Mouse (Mus musculus) CH12.LX (cell line): ENCODE data around the gene Rims1.

Experiments used
- CHD1 ChIP-seq: IDR thresholded peaks from 2 replicates; pipeline ENCODE4 v1.6.1; 2012; ENCODE audit warnings: low read depth, low read length, improper control_type of control experiment, inconsistent platforms
- CHD2 ChIP-seq: IDR thresholded peaks from 2 replicates; pipeline ENCODE4 v1.6.1; 2011; ENCODE audit warnings: low read length, improper control_type of control experiment
- CTCF ChIP-seq, 2 experiments: IDR thresholded peaks in 1 of 2; conservative IDR thresholded peaks in 1 of 2; 2 replicates each; pipeline ENCODE4 v1.5.1; 2011 to 2012; ENCODE audit warnings: low read depth in 2 of 2, low read length in 2 of 2, improper control_type of control experiment in 1 of 2, inconsistent platforms in 1 of 2, mild to moderate bottlenecking in 1 of 2, moderate library complexity in 1 of 2
- E2F4 ChIP-seq: IDR thresholded peaks from 2 replicates; pipeline ENCODE4 v1.6.1; 2011; ENCODE audit warnings: low read depth, low read length, improper control_type of control experiment; ENCODE audit not compliant: insufficient replicate concordance
- HCFC1 ChIP-seq: IDR thresholded peaks from 2 replicates; pipeline ENCODE4 v1.6.1; 2012; ENCODE audit warnings: low read depth, mild to moderate bottlenecking, inconsistent platforms, low read length, improper control_type of control experiment
- JUND ChIP-seq: conservative IDR thresholded peaks from 2 replicates; pipeline ENCODE4 v1.6.1; 2011; ENCODE audit warnings: low read depth, low read length, improper control_type of control experiment
- MAZ ChIP-seq: IDR thresholded peaks from 2 replicates; pipeline ENCODE4 v1.6.1; 2012; ENCODE audit warnings: low read depth, mild to moderate bottlenecking, inconsistent platforms, low read length, improper control_type of control experiment, moderate library complexity
- POLR2A ChIP-seq: IDR thresholded peaks from 2 replicates; pipeline ENCODE4 v1.6.1; 2011; ENCODE audit warnings: low read depth, mild to moderate bottlenecking, improper control_type of control experiment, low read length
- POLR2AphosphoS2 ChIP-seq: IDR thresholded peaks from 2 replicates; pipeline ENCODE4 v1.6.1; 2011; ENCODE audit warnings: low read depth, low read length, improper control_type of control experiment
- RCOR1 ChIP-seq: conservative IDR thresholded peaks from 2 replicates; pipeline ENCODE4 v1.6.1; 2012; ENCODE audit warnings: low read depth, mild to moderate bottlenecking, inconsistent platforms, low read length, improper control_type of control experiment
- SIN3A ChIP-seq: IDR thresholded peaks from 2 replicates; pipeline ENCODE4 v1.6.1; 2012; ENCODE audit warnings: low read length, improper control_type of control experiment, inconsistent platforms
- TBP ChIP-seq: conservative IDR thresholded peaks from 2 replicates; pipeline ENCODE4 v1.6.1; 2011; ENCODE audit warnings: low read depth, low read length, improper control_type of control experiment
- ZC3H11A ChIP-seq: IDR thresholded peaks from 2 replicates; pipeline ENCODE4 v1.6.1; 2012; ENCODE audit warnings: low read depth, mild to moderate bottlenecking, inconsistent platforms, low read length, improper control_type of control experiment

DNA sequence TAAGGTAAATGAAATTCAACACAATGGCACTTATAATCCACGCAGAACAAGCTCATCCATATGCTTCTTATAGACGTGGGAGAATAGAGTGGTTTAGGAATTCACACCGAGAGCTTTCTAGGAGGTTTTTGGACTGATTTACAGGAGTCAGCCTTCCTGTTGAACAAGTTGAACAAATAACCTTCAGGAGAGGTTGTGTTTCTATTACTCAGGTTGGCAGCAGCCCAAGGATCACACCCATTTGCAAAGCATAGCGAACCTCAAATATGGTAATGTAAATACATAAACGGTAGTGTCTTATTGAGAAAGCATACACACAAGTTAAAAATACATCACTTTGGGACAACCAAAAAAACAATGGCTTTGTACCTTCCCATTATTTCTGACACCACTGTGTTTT, 5.5 kb downstream of the Rims1 start:
- TF ChIP-seq POLR2A (no peak), E2F4 (no peak), CTCF (conservative IDR thresholded peaks at IDR 0.05 in 1 of 2, IDR thresholded peaks at IDR 0.05 in 1 of 2; ENCODE audit: low read depth in 2 of 2, low read length in 2 of 2) (no peak), JUND (no peak), POLR2AphosphoS2 (no peak), ZC3H11A (no peak), TBP (no peak), CHD1 (no peak), MAZ (no peak), HCFC1 (no peak), CHD2 (no peak), SIN3A (no peak), RCOR1 (no peak)
